Mouse (Mus musculus) lung, adult 2 months (tissue): ENCODE results near the gene Rflna.

Experiments
- CTCF ChIP-seq: fragments of 200-500 bp; IDR thresholded peaks from 2 replicates; pipeline ENCODE4 v1.5.1; 2011; ENCODE audit warnings: mild to moderate bottlenecking, low read length, control low read depth; ENCODE audit not compliant: insufficient read depth
- POLR2A ChIP-seq: fragments of 200-500 bp; IDR thresholded peaks from 2 replicates; pipeline ENCODE4 v1.6.1; 2011; ENCODE audit warnings: low read depth, mild to moderate bottlenecking, control low read depth, low read length, borderline replicate concordance; ENCODE audit errors: extremely low read depth

- TF ChIP-seq POLR2A = no peak
- no peak for TF ChIP-seq CTCF
Observed at GRCm38 (mm10) chr5:124961433-124961832, 41.6 kb upstream of the Rflna start.
